Mouse (Mus musculus): ENCODE measurements at regions not wholly inside any gene's neighbourhood (a gene's known extent, or its start where the extent isn't known, plus 50 kb on each side); places are given as distances from the start of the nearest gene placed in this dataset.
"Not testable (repeated sequence)": the region's sequence is repeated elsewhere in the genome, so short reads cannot be mapped to it uniquely, and the experiment has no call there.

GRCm38 (mm10) chr16:21102033-21102432 lies 51.8 kb downstream of the Teddm3 start:
- ATAC-seq; H3K4me1 ChIP-seq (ENCODE audit: control insufficient read depth, insufficient read depth, low read length); H3K9ac ChIP-seq (ENCODE audit: low read depth, low read length); H3K4me2 ChIP-seq (ENCODE audit: low read depth, low read length); H3K27me3 ChIP-seq (replicated peaks; ENCODE audit: control insufficient read depth, insufficient read depth, low read length); H3K36me3 ChIP-seq (ENCODE audit: control insufficient read depth, insufficient read depth, low read length); H3K27ac ChIP-seq (ENCODE audit: low read length); H3K9me3 ChIP-seq (ENCODE audit: control insufficient read depth, low read length); H3K4me3 ChIP-seq (ENCODE audit: low read length): not testable (repeated sequence)
- 67% methylated on average over 3 of the region's 3 CpGs for WGBS

- WGBS: 87% methylated on average over 2 of the region's 2 CpGs
- not testable (repeated sequence) for H3K36me3 ChIP-seq (ENCODE audit: control insufficient read depth, insufficient read depth, low read length); H3K4me1 ChIP-seq (ENCODE audit: control insufficient read depth, insufficient read depth, low read length); H3K27me3 ChIP-seq (replicated peaks; ENCODE audit: control insufficient read depth, insufficient read depth, low read length); H3K4me2 ChIP-seq (ENCODE audit: low read depth, low read length); ATAC-seq; H3K9ac ChIP-seq (ENCODE audit: low read depth, low read length); H3K27ac ChIP-seq (ENCODE audit: low read length); H3K4me3 ChIP-seq (ENCODE audit: low read length); H3K9me3 ChIP-seq (ENCODE audit: control insufficient read depth, low read length)
Measured at GRCm38 (mm10) chr16:21100126-21100525, 53.7 kb downstream of the Teddm3 start.

GRCm38 (mm10) chr16:21074779-21075148 lies 79.0 kb downstream of the Teddm3 start:
- 43% methylated on average over 5 of the region's 5 CpGs for WGBS
- peak; percentile 85 for ATAC-seq
- H3K4me2 ChIP-seq (ENCODE audit: low read depth, low read length): peak overlapping the region; percentile 46
- H3K4me3 ChIP-seq (ENCODE audit: low read length): peak overlapping the region; percentile 18; the same call in 1 of the 2 replicates
- no peaks in the 10 kb centered on the region for H3K27me3 ChIP-seq (replicated peaks; ENCODE audit: control insufficient read depth, insufficient read depth, low read length)
- no peak overlapping the region; the same call in 1 of the 2 replicates for H3K9ac ChIP-seq (ENCODE audit: low read depth, low read length)
- no peaks in the 10 kb centered on the region for H3K36me3 ChIP-seq (ENCODE audit: control insufficient read depth, insufficient read depth, low read length)
- no peaks in the 10 kb centered on the region for H3K4me1 ChIP-seq (ENCODE audit: control insufficient read depth, insufficient read depth, low read length)
- H3K27ac ChIP-seq (ENCODE audit: low read length): no peak overlapping the region
- H3K9me3 ChIP-seq (ENCODE audit: control insufficient read depth, low read length): no peaks in the 10 kb centered on the region

- peak; percentile 86 for ATAC-seq
- 29% methylated on average over 8 of the region's 10 CpGs for WGBS
- not testable (repeated sequence) for H3K27ac ChIP-seq (ENCODE audit: low read length); H3K27me3 ChIP-seq (replicated peaks; ENCODE audit: control insufficient read depth, insufficient read depth, low read length); H3K4me1 ChIP-seq (ENCODE audit: control insufficient read depth, insufficient read depth, low read length); H3K9me3 ChIP-seq (ENCODE audit: control insufficient read depth, low read length); H3K9ac ChIP-seq (ENCODE audit: low read depth, low read length); H3K36me3 ChIP-seq (ENCODE audit: control insufficient read depth, insufficient read depth, low read length)
- Histone ChIP-seq H3K4me3 (ENCODE audit: low read length) (peak overlapping the region; percentile 18; the same call in 1 of the 2 replicates), H3K4me2 (ENCODE audit: low read depth, low read length) (peak overlapping the region; percentile 46)
Measured at GRCm38 (mm10) chr16:21074082-21074778, 79.6 kb downstream of the Teddm3 start.

- no peak overlapping the region for H3K4me3 ChIP-seq (ENCODE audit: low read length)
- H3K27ac ChIP-seq (ENCODE audit: low read length): no peak overlapping the region
- no peaks in the 10 kb centered on the region for H3K36me3 ChIP-seq (ENCODE audit: control insufficient read depth, insufficient read depth, low read length)
- no peak for ATAC-seq
- H3K27me3 ChIP-seq (replicated peaks; ENCODE audit: control insufficient read depth, insufficient read depth, low read length): no peaks in the 10 kb centered on the region
- no peak overlapping the region for H3K4me2 ChIP-seq (ENCODE audit: low read depth, low read length)
- WGBS: 84% methylated on average over 2 of the region's 2 CpGs
- H3K4me1 ChIP-seq (ENCODE audit: control insufficient read depth, insufficient read depth, low read length): no peaks in the 10 kb centered on the region
- H3K9ac ChIP-seq (ENCODE audit: low read depth, low read length): no peak overlapping the region
- H3K9me3 ChIP-seq (ENCODE audit: control insufficient read depth, low read length): peaks cover 9% of the 10 kb centered on the region; the same call in 1 of the 2 replicates
Measured at GRCm38 (mm10) chr16:21060211-21060610, 93.6 kb downstream of the Teddm3 start.

- no peaks in the 10 kb centered on the region for H3K4me1 ChIP-seq (ENCODE audit: control insufficient read depth, insufficient read depth, low read length)
- no peaks in the 10 kb centered on the region for H3K36me3 ChIP-seq (ENCODE audit: control insufficient read depth, insufficient read depth, low read length)
- H3K27ac ChIP-seq (ENCODE audit: low read length): no peak overlapping the region
- peaks cover 9% of the 10 kb centered on the region; the same call in 1 of the 2 replicates for H3K9me3 ChIP-seq (ENCODE audit: control insufficient read depth, low read length)
- H3K4me3 ChIP-seq (ENCODE audit: low read length): no peak overlapping the region
- H3K4me2 ChIP-seq (ENCODE audit: low read depth, low read length): no peak overlapping the region
- peak; percentile 79 for ATAC-seq
- no peak overlapping the region for H3K9ac ChIP-seq (ENCODE audit: low read depth, low read length)
- no peaks in the 10 kb centered on the region for H3K27me3 ChIP-seq (replicated peaks; ENCODE audit: control insufficient read depth, insufficient read depth, low read length)
Measured at GRCm38 (mm10) chr16:21054772-21055171, 99.0 kb downstream of the Teddm3 start.

- not testable (repeated sequence) for H3K36me3 ChIP-seq (ENCODE audit: control insufficient read depth, insufficient read depth, low read length); H3K9me3 ChIP-seq (ENCODE audit: control insufficient read depth, low read length); ATAC-seq; H3K4me1 ChIP-seq (ENCODE audit: control insufficient read depth, insufficient read depth, low read length); H3K27me3 ChIP-seq (replicated peaks; ENCODE audit: control insufficient read depth, insufficient read depth, low read length); H3K27ac ChIP-seq (ENCODE audit: low read length); H3K9ac ChIP-seq (ENCODE audit: low read depth, low read length); H3K4me3 ChIP-seq (ENCODE audit: low read length); H3K4me2 ChIP-seq (ENCODE audit: low read depth, low read length)
- WGBS: 89% methylated on average over 1 of the region's 1 CpGs
Measured at GRCm38 (mm10) chr16:21022087-21022486, 131.7 kb downstream of the Teddm3 start.

GRCm38 (mm10) chr16:21004871-21005270 lies 148.9 kb downstream of the Teddm3 start:
- no peak overlapping the region for H3K9ac ChIP-seq (ENCODE audit: low read depth, low read length)
- no peaks in the 10 kb centered on the region for H3K27me3 ChIP-seq (replicated peaks; ENCODE audit: control insufficient read depth, insufficient read depth, low read length)
- no peaks in the 10 kb centered on the region for H3K4me1 ChIP-seq (ENCODE audit: control insufficient read depth, insufficient read depth, low read length)
- ATAC-seq: no peak
- H3K36me3 ChIP-seq (ENCODE audit: control insufficient read depth, insufficient read depth, low read length): no peaks in the 10 kb centered on the region
- no peak overlapping the region for H3K4me3 ChIP-seq (ENCODE audit: low read length)
- H3K4me2 ChIP-seq (ENCODE audit: low read depth, low read length): no peak overlapping the region
- peaks cover 4% of the 10 kb centered on the region for H3K9me3 ChIP-seq (ENCODE audit: control insufficient read depth, low read length)
- no peak overlapping the region for H3K27ac ChIP-seq (ENCODE audit: low read length)

GRCm38 (mm10) chr16:21001126-21001525 lies 152.7 kb downstream of the Teddm3 start:
- no peak overlapping the region for H3K27ac ChIP-seq (ENCODE audit: low read length)

GRCm38 (mm10) chr16:20990524-20990923 lies 163.3 kb downstream of the Teddm3 start:
- ATAC-seq: no peak
- Histone ChIP-seq H3K9me3 (ENCODE audit: control insufficient read depth, low read length) (no peaks in the 10 kb centered on the region), H3K4me3 (ENCODE audit: low read length) (no peak overlapping the region), H3K4me2 (ENCODE audit: low read depth, low read length) (no peak overlapping the region), H3K36me3 (ENCODE audit: control insufficient read depth, insufficient read depth, low read length) (no peaks in the 10 kb centered on the region), H3K27me3 (replicated peaks; ENCODE audit: control insufficient read depth, insufficient read depth, low read length) (no peaks in the 10 kb centered on the region), H3K27ac (ENCODE audit: low read length) (no peak overlapping the region), H3K9ac (ENCODE audit: low read depth, low read length) (no peak overlapping the region), H3K4me1 (ENCODE audit: control insufficient read depth, insufficient read depth, low read length) (no peaks in the 10 kb centered on the region)
- 90% methylated on average over 2 of the region's 2 CpGs for WGBS

More at GRCm38 (mm10) chr16:21001126-21001525, 152.7 kb downstream of the Teddm3 start:
- WGBS: 69% methylated on average over 1 of the region's 1 CpGs
- Histone ChIP-seq H3K4me3 (ENCODE audit: low read length) (no peak overlapping the region), H3K4me2 (ENCODE audit: low read depth, low read length) (no peak overlapping the region), H3K36me3 (ENCODE audit: control insufficient read depth, insufficient read depth, low read length) (no peaks in the 10 kb centered on the region), H3K27me3 (replicated peaks; ENCODE audit: control insufficient read depth, insufficient read depth, low read length) (no peaks in the 10 kb centered on the region), H3K4me1 (ENCODE audit: control insufficient read depth, insufficient read depth, low read length) (no peaks in the 10 kb centered on the region), H3K9ac (ENCODE audit: low read depth, low read length) (no peak overlapping the region), H3K9me3 (ENCODE audit: control insufficient read depth, low read length) (peaks cover 4% of the 10 kb centered on the region)
- no peak for ATAC-seq
